Mouse (Mus musculus): ENCODE results near the gene Lysmd2.
"Not testable (repeated sequence)": the region's sequence is repeated elsewhere in the genome, so short reads cannot be mapped to it uniquely, and the experiment has no call there.

Lysmd2 gene

DNA sequence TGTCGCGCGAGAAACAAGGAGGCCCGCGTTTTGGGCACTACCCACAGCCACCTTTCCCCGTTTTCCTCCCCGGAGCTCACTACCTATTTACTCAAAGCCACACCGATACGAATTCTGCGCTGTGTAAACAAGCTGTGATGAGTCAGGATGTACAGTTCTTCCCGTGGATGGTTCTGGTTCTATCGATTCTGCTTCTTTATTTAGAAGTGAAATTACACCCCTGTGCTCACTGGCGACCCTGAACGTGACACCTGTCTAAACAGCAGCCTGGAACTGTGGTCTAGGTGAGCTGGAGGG is 715 bp downstream of the Lysmd2 start:
- in situ Hi-C loops (cut with MboI; ENCODE audit: low sequenced_read_pairs), result no loop called here

DNA sequence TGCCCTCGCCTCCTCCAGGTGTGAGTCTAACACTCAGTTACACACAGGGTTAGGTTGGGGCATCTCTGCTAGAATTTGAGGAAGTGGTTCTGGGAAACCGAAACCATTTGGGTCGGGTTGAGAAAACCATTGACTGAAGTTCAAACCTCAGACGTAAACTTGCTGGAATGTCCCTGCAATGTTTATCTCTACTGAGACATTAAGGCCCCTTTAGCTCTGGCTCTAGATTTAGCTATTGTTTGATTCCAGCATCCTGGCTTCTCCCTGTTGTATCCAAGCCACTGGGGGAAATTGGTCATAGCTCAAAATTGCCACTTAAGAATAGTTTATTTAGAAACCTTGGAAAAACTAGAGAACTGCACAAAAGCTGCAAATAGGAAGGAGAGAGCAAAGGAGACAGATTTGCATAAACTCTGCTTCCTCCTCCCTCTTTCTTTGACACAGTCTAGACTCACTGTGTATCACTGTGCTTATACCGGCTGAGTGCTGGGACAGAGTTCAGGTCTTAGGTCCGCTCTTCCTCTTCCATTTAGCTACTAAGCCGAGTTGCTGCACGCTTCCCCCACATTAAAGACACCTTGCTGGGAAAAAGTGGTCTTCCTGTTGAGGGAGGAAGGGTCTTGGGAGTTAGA is 5.4 kb downstream of the Lysmd2 start:
- in situ Hi-C loops (cut with MboI; ENCODE audit: low sequenced_read_pairs), result no loop called here

DNA sequence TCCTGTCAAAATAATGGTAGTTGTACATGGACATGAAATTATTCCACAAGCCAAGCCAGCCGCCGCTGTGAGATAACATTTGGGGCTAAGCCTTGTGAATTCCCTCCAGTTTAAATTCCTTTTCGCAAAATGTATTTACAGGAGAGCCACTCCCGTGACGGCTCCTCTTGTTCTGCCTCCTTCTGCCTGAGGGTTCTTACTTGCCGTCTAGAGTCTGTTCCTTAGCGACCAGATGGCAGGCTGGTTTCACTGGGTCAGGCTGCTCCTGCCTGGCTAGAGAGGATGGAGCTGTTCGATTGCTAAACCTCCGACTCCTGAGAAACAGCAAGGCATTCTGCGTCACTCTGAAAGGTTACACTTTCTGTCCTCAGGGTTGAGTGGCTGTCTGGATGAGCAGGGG is 6.6 kb downstream of the Lysmd2 start:
- in situ Hi-C loops (cut with MboI; ENCODE audit: low sequenced_read_pairs), result no loop called here

DNA sequence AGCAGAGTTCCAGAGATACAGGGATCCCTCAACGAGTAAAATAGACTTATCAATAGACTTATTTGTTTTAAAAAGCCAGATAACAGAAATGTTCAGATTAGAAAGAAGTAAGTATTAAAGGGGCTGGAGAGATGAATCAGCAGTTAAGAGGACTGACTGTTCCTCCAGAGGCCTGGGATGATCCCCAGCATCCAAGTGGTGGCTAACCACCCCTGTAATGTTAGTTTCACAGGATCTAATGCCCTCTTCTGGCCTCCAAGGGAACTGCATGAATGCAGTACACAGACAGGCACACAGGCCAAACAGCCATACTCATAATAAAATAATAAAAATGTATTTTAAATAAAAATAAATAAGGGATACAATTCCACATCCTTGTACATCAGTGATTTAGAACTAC is 7.4 kb downstream of the Lysmd2 start:
- in situ Hi-C loops (cut with MboI; ENCODE audit: low sequenced_read_pairs), result no loop called here

DNA sequence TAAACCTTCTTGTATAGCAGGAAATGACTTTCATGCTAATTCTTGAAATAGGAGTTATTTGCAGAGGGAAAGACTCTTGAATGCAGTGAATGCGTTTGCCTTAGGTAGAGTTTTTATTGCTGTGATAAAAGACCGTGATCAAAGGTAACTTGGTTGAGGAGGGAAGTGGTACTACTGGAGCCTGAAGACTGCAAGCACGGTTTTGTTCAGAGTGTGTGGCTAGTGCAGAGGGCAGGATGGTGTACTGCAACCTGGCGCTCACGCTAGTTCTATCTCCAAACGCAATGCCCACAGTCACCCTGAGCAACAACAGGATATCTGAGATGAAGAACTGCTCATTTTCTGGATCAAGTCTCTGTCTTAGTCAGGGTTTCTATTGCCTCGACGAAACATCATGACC is 8.1 kb downstream of the Lysmd2 start:
- in situ Hi-C loops (cut with MboI; ENCODE audit: low sequenced_read_pairs), result no loop called here

DNA sequence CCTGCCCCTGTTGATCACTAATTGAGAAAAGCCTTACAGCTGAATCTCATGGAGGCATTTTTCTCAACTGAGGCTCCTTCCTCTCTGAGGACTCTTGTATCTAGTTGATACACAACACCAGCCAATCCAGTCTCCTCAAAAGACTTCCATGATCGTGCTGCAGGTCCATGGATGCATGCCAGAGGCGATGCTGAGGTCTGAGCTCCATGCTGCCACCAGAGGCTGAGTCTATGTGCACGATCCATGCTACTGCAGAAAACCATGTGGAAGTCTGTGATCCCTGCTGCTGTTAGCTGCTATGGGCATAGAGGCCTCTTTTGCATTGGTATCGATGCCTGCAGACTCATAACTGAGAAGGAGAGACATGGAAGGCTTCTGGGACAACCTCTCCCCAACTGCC is 8.7 kb downstream of the Lysmd2 start:
- in situ Hi-C loops (cut with MboI; ENCODE audit: low sequenced_read_pairs), result no loop called here

DNA sequence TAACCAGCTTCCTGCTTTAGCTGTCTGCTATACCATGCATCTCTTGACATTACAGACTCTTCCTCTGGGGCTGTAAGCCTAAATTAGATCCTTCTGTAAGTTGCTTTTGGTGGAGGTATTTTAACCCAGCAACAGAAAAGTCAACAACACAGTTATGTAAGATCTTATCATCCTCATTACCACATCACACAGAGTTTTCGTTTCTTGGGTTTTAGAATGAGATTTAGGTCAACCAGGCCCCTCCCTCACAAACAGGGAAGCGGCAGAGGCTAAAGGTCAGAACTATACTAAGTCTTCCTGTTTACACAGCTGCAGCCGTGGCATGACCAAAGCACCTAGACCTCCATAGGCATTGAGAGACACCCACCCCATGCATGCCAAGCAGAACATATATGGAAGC is 19.9 kb downstream of the Lysmd2 start:
- in situ Hi-C loops (cut with MboI; ENCODE audit: low sequenced_read_pairs), result no loop called here

DNA sequence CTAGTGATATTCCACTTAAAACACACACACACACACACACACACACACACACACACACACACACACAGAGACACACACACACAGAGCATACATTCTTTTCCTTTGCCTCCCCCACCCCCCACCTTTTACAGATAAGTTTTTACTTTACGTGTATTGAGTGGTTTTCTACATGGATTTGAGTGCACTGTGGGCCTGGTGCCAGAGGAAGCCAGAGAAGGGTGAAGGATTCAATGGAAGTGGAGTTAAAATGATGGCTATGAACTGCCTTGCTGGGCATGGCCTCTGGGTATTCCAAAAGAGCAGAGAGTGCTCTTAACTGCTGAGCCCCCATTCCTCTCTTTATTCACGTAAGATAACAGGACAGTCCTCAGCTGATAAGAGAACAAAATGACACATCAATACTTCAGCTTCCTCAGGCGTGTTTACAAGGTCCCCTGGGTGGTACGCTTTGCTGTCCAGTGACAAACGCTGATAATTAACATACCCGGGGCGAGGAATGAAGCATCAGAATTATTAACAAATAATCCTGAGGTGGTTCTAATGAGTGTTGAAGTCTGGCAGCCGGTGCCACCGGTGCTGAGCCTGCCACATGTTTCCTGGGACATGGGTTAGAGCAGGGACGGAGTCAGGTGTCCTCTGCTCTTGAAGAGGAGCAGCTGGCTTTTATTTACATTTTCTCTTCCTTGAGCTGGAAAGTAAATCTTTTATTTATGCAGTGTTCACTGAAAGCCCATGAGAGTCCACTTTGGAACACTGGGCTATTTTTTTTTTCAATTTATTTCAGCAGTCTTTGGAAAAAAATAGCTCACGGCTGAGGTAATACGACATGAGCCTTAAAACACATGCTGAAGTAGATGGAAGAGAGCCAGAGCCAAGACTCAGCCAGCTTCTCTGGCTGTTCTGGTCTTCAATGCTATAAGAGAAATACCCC is 28.7 kb downstream of the Lysmd2 start:
- in situ Hi-C loops (cut with MboI; ENCODE audit: low sequenced_read_pairs), result no loop called here

DNA sequence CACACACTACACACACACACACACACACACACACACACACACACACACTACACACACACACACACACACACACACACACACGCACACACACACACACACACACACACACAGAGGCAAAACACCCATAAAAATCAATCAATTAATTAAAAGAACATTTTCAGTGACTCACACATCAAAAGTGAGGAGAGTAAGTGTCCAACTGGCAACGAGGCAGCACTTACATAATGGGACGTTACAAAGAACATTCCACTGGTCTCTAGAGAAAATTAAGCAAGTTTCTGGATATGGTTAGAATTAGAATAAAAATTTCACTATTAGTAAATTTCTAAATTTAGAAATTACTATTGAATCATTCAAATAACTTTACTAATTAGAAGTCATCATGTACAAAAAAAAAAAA is 30.9 kb downstream of the Lysmd2 start:
- in situ Hi-C loops (cut with MboI; ENCODE audit: low sequenced_read_pairs), result not testable (repeated sequence)

DNA sequence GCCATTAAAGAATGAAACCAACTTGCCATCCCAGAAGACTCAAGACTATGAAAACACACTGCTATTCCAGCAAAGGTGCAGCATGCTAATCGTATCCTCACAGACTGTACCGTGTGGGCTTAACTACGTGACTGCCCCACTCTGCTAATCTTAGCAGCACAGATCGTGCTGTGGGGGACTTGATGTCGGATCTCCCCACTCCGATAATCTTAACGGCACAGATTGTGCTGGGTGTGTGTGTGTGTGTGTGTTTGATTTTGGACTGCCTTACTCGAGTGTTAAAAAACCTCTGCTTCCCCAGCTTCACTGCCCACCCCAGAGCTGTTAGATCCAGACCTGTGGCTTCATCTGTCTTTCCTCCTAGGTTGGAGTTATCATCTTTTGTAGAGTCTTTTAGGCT is 35.4 kb downstream of the Lysmd2 start:
- in situ Hi-C loops (cut with MboI; ENCODE audit: low sequenced_read_pairs), result no loop called here

DNA sequence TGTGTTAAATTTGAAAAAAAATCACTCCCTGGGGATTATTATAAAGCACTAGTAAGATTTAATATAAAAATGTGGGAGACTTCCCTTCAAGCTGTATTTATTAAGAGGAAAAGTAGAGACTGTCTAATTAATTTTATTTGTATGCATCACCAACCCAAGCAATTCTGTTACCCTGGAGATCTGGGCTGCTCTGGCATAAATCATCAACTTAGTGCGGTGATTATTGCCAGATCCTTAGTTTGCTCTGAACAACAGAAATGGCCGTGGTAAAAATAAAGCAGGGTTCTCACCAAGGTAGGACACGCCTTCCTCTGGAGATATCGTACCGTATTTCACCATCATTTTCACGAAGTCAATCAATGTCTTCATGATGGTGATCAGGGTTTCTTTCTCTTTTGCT is 39.8 kb downstream of the Lysmd2 start:
- in situ Hi-C loops (cut with MboI; ENCODE audit: low sequenced_read_pairs), result no loop called here

DNA sequence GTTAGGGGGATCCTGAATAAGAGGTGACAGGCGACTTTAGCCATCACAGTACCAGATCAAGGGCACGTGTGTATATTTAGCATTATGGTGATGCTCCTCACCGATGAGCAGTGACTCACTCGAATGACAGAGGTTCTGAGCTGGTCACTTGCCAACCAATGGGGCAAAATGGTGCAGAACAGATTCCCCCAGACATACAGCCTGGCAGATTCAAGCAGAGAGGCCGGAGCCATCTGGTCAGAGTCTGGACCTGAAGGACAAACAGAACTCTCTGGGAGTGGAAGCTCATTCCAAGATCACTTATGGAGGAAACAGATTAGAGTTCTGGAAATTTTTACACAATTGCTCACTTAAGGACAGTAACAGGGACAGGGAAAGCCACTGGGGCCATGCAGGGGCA is 41.1 kb downstream of the Lysmd2 start:
- in situ Hi-C loops (cut with MboI; ENCODE audit: low sequenced_read_pairs), result no loop called here

DNA sequence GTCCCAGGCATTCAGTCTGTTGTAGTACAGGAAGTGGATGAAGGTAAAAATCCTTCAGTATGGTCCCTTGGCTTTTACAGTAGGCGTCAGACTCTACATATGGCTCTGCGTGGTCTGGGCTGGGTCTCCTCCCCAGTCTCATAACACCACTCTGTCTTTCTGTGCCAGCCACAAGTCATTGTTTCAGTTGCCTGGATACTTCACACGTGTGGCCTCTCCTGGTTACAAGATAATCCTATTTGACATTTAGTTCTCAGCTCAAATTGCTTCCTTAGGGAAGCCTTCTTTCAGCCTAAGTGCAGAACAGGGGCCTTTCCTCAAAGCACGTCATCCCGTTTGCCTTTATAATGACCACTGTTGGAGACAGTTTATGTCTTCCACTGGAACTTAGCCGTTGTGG is 47.2 kb downstream of the Lysmd2 start:
- in situ Hi-C loops (cut with MboI; ENCODE audit: low sequenced_read_pairs), result no loop called here

DNA sequence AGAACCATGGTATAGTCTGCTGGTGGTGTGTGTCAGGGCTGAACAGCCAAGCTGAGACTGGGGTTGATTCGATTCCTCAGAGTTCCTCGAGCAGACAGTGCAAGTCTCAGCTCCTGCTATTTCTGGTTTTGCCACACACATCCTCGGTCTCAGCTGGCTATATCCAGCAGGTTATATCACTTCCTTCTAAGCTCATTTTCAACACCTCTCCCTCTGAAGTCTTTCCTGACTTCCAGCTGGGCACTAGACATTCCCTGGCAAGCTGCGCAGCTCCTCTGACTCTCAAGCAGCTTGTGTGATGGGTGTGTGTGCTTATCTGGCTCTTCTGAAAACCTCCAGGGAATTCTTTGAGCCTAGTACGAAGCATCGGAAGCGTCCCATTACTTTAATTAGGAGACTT is 50.7 kb downstream of the Lysmd2 start:
- in situ Hi-C loops (cut with MboI; ENCODE audit: low sequenced_read_pairs), result no loop called here

DNA sequence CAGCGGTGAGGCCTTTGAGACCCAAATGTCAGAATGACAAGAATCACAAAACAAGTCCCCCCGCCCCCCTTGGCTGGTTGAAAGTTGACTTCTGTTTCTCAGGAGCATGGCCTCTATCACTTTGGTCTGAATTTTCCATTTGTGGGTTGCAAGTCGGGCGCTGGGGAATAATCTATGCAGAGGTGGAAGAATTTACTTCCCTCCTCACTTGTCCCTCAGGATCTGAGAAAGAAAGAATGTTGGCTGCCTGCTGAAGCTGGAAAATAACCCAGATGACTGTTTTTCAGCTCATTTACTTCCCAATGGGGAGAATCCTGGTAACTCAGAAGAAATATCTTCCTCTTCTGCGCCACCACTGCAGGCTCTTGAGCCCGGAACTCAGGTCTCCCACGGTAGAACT is 52.8 kb downstream of the Lysmd2 start:
- in situ Hi-C loops (cut with MboI; ENCODE audit: low sequenced_read_pairs), result no loop called here

DNA sequence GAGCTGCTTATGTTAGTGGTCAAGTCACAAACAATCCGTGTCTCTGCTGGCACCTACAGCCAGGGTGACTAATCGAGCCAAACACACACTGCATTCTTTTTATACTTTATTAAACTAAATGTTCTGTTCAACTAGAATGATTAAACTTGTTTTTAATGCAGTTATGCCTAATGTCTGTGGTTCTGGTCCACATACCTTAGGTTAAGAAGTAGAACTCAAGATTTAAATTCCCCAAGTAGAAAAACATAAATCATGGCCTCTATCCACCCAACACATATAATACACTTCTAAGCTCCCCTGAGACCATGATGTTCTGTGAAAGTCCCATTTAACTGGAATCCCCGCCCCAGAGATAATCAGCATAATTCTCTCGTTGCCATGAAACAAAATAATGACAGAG is 54.1 kb downstream of the Lysmd2 start:
- in situ Hi-C loops (cut with MboI; ENCODE audit: low sequenced_read_pairs), result no loop called here

DNA sequence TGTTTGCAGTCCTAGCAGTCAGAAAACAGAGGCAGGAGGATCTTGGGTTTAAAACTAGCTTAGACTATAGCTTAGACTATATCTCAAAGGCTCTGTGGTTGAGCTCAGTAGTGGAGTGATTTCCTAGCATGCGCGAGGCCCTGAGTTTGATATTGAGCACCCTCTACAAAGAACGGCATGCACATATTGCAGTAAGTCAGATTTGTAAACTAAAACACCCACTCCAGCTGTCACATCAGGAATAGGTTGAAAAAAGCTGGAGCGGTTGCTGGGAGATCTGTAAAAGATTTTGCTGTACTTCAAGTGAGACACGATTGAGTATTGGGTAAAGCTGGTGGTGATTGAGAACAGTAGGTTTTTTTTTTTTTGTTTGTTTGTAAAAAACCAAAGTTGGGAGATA is 55.1 kb downstream of the Lysmd2 start:
- in situ Hi-C loops (cut with MboI; ENCODE audit: low sequenced_read_pairs), result no loop called here

DNA sequence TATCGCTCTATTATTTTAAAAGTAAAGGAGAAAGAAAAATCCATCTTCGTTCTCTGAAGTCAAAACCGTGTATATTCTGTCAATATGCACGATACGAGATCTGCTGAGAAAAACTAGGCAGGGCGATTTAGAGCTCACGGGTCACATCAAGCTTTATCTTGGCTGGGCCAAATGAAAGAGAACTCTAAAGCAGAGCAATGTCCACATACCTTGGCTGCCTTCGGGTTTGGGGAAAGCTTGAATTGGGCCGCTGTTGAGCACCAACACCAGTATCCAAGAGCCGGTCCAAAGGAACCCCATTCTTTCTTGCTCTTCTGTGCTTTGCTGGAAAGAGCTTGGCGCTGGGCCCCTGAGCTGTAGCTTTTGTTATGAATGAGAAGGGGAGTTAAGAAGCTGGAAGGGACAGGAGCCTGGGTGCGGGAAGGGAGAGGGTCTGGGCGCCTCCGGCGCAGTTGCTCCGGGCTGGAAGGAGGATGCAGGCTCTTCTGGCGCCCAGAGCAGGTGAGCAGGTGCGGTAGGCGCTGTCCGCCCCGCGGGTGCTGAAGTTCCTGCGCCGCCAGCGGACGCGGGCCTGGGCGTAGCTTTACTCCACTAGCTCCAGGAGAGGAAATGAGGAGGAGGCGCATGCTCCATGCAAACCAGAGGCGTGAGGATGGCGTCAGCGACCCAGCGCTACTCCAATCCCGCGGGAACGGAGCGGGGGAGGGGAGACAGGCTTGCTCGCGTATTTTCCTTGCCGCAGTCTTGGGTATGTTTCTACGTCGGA is 58.1 kb downstream of the Lysmd2 start, which contains the start of gene Scg3:
Gene Scg3, minus strand, starts transcription at position 631 of the 766 bp plus-strand sequence.
- in situ Hi-C loops (cut with MboI; ENCODE audit: low sequenced_read_pairs), result no loop called here

DNA sequence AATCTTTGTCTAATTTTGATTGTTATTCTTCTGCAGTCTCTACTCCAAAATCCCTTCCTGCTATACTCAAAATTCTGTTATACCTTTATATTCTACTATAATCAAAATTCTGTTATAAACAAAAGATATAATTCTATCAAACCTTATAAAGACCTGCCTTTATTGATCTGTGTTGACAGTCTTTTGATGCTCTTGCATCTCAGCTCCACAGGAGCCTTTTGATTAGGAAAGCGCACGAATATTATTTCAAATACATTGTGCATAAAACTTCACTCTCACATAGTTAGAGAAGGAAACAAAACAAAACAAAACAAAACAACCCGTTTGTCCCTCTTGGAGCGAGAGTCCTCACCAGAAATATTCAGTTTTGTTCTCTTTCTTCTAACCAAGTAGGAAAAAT is 58.8 kb downstream of the Lysmd2 start:
- in situ Hi-C loops (cut with MboI; ENCODE audit: low sequenced_read_pairs), result no loop called here

DNA sequence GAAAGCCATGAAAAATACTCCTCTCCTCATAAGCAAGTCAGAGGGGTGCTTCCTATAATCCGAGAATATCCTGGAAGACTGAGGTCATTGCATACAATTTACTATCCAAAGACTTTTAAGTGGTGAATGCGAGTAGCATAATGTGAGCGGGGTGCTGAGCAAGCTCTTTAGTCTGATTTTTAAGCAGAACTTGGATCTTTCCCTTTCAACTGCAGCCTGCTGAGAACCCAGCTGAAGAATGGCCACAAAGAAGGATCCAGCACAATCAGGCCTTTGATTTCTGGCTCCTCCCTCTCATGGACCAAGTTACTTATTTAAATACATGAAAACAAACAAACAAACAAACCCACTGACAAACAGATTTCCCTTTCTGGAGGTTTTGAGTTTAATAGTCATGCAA is 59.2 kb downstream of the Lysmd2 start:
- in situ Hi-C loops (cut with MboI; ENCODE audit: low sequenced_read_pairs), result no loop called here

Data from CH12F3 (cell line).